Mouse (Mus musculus) C2C12 (cell line): ENCODE data around the gene Hsd3b7. TPM values are rescaled to one million over a fixed set of nuclear protein-coding genes. Genes with fewer than 3 reads are reported as not detected.

Source experiments
- H3K27me3 ChIP-seq: one replicate; pipeline ENCODE4 v1.6.1; 2011; ENCODE audit not compliant: control insufficient read depth, insufficient read depth, insufficient read length
- H3K36me3 ChIP-seq: one replicate; pipeline ENCODE4 v1.6.1; 2011; ENCODE audit not compliant: control insufficient read depth, insufficient read depth
- H3K4me3 ChIP-seq: one replicate; pipeline ENCODE4 v1.5.1; 2011; ENCODE audit warnings: mild to moderate bottlenecking, control low read depth; ENCODE audit not compliant: poor library complexity, insufficient read depth, severe bottlenecking
- H3K79me2 ChIP-seq: one replicate; pipeline ENCODE4 v1.6.1; 2011; ENCODE audit not compliant: control insufficient read depth, insufficient read depth
- H3K79me3 ChIP-seq: one replicate; pipeline ENCODE4 v1.6.1; 2011; ENCODE audit warnings: low read depth, control low read depth
- H3ac ChIP-seq: one replicate; pipeline ENCODE3; 2011; ENCODE audit warnings: low read depth; ENCODE audit not compliant: control insufficient read depth, insufficient read length
- CEBPB ChIP-seq: IDR thresholded peaks from one replicate; pipeline ENCODE4 v1.6.1; 2011; ENCODE audit warnings: low read depth, mild to moderate bottlenecking, control low read depth, moderate library complexity
- CTCF ChIP-seq: IDR thresholded peaks from one replicate; pipeline ENCODE4 v1.5.1; 2011; ENCODE audit not compliant: control insufficient read depth, insufficient read depth, insufficient read length
- FOSL1 ChIP-seq: IDR thresholded peaks from one replicate; pipeline ENCODE4 v1.8.0; 2011; ENCODE audit warnings: mild to moderate bottlenecking, low read length; ENCODE audit not compliant: poor library complexity, insufficient read depth, severe bottlenecking
- MAX ChIP-seq: IDR thresholded peaks from one replicate; pipeline ENCODE4 v1.6.1; 2011; ENCODE audit warnings: mild to moderate bottlenecking, control low read depth
- MYOD1 ChIP-seq: IDR thresholded peaks from one replicate; pipeline ENCODE4 v1.6.1; 2011; ENCODE audit warnings: low read depth; ENCODE audit not compliant: control insufficient read depth, insufficient read length
- MYOG ChIP-seq: IDR thresholded peaks from one replicate; pipeline ENCODE4 v1.6.1; 2011; ENCODE audit not compliant: control insufficient read depth, insufficient read length; ENCODE audit errors: extremely low read depth
- USF1 ChIP-seq: IDR thresholded peaks from one replicate; pipeline ENCODE4 v1.6.1; 2011; ENCODE audit warnings: low read depth, mild to moderate bottlenecking, control low read depth, moderate library complexity
- polyA plus RNA-seq: library from polyadenylated mRNA; unstranded; fragments of >200 nt; fragmentation: generic; extraction: Trizol; gene quantifications from one replicate; pipeline ENCODE4 v1.2.1, GENCODE M21; 2012; ENCODE audit warnings: missing spikeins

Hsd3b7 gene
- polyA plus RNA-seq, 1 experiment: 8.3 TPM

DNA sequence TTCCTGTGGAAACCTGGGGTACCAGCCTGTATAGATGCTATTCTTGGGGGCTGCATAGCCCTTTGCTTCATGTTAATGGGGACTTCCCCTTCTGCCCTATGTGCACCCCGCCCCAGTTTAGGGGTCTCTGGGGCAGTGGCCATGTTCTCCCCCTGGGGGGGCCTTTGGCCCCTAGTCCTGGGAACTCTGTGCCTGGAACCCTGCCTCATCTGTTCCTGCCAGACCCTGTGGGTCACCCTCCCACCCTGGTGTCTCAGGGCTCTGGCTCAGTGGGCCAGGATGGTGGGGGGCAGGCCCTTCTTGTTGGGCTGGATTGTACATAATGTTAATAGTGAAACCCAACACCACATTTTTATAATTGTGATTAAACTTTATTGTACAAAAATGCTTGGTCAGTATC is 666 bp upstream of the Hsd3b7 start:
- no peak overlapping the region for H3K4me3 ChIP-seq
- peaks cover 44% of the 10 kb centered on the region for H3K36me3 ChIP-seq
- no peak overlapping the region for H3ac ChIP-seq
- H3K79me2 ChIP-seq: no peaks in the 10 kb centered on the region
- TF ChIP-seq FOSL1: no peak
- no peak for TF ChIP-seq USF1
- no peak for TF ChIP-seq MYOD1
- no peak for TF ChIP-seq MYOG
- no peak for TF ChIP-seq CTCF
- no peaks in the 10 kb centered on the region for H3K27me3 ChIP-seq
- H3K79me3 ChIP-seq: no peaks in the 10 kb centered on the region

DNA sequence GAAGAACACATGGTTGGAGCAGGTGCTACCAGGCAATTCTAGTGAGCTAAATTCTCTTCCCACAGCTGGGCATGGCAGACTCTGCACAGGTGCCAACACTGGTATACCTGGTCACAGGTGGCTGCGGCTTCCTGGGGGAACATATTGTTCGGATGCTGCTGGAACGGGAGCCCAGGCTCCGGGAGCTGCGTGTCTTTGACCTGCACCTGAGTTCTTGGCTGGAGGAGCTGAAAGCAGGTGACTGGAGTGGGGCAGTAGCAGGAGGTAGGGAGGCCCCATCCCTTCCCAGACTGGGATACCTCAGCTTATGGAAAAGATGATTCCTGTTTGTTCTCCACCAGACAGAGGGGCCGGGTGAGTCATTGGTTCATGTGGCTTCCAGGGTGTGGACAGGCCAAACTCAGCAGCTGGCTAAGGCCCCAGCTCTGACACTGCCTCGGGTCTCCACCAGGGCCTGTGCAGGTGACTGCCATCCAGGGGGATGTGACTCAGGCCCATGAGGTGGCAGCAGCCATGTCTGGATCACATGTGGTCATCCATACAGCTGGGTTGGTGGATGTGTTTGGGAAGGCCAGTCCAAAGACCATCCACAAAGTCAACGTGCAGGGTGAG is 712 bp downstream of the Hsd3b7 start:
- Histone ChIP-seq H3ac (no peak overlapping the region), H3K4me3 (no peak overlapping the region), H3K79me3 (no peaks in the 10 kb centered on the region), H3K27me3 (no peaks in the 10 kb centered on the region), H3K79me2 (no peaks in the 10 kb centered on the region), H3K36me3 (peaks cover 33% of the 10 kb centered on the region)
- no peak for TF ChIP-seq MAX
- peak; percentile 25 for TF ChIP-seq MYOD1

DNA sequence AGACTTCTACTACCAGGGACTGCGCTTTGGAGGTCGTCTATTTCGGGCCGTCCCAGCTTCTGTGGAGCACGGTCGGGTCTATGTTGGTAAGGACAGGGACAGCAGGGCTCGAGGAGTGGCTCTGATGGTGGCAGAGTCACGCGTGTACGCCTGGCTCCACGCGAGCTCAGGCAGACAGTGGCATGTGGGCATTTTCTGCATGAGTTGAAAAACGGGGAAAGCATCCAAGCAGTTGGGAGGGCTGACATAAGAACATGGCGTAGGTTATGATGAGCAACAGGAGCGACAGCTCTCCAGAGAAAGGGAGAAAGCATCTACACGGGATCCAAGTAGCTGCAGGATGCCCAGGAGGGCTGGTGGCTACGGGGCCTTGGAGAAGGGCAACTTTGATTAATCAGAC is 1.9 kb downstream of the Hsd3b7 start:
- Histone ChIP-seq H3K36me3 (peaks cover 23% of the 10 kb centered on the region), H3K79me2 (no peaks in the 10 kb centered on the region)

DNA sequence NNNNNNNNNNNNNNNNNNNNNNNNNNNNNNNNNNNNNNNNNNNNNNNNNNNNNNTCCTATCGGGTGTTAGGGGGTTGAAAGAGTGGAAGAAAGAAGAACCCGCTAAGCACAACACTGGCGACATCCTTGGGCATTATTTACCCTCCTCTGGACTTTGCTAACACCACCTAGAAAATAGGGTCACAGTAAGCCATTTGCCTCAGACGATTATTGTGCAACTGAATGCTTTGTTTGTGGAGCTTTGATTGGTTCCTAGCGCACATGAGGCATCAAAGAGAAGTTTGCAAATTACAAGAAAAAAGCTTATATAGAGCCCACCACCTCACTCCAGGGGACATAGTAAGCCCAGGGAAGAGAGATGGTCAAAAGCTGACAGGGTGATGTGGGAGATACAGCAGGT is 8.4 kb downstream of the Hsd3b7 start:
- Histone ChIP-seq H3K36me3 (no peaks in the 10 kb centered on the region), H3K27me3 (peaks cover 4% of the 10 kb centered on the region)
- no peak for TF ChIP-seq CEBPB
- no peak for TF ChIP-seq MYOG
- no peak for TF ChIP-seq MYOD1
- no peak for TF ChIP-seq MAX
- no peak for TF ChIP-seq CTCF
- no peak for TF ChIP-seq USF1
- TF ChIP-seq FOSL1: no peak

More for the DNA sequence above, 1.9 kb downstream of the Hsd3b7 start:
- TF ChIP-seq USF1 (no peak), MAX (no peak), CTCF (no peak), MYOG (no peak), MYOD1 (no peak), FOSL1 (no peak), CEBPB (no peak)
- Histone ChIP-seq H3ac (no peak overlapping the region), H3K79me3 (no peaks in the 10 kb centered on the region), H3K27me3 (no peaks in the 10 kb centered on the region), H3K4me3 (no peak overlapping the region)

DNA sequence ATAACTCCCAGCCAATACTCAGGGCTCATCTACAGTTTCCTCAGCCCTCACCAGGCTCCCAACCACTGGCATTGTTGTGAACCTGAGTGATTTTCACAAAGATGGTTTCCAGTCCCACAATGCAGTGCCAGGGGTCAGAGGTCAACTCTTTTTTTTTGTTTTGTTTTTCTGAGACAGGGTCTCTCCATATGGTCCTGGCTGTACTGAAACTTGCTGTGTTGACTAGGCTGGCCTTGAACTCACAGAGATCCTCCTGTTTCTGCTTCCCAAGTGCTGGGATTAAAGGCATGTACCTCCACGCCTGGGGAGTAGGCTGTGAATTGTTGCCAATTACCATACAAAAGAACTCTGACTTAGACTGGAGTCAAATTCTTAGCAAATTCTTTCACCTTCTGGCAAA is 9.4 kb downstream of the Hsd3b7 start:
- Histone ChIP-seq H3K79me2 (no peaks in the 10 kb centered on the region), H3K4me3 (no peak overlapping the region), H3ac (no peak overlapping the region), H3K36me3 (no peaks in the 10 kb centered on the region), H3K79me3 (no peaks in the 10 kb centered on the region), H3K27me3 (peaks cover 4% of the 10 kb centered on the region)
- no peak for TF ChIP-seq MYOD1
- no peak for TF ChIP-seq USF1
- no peak for TF ChIP-seq MYOG
- no peak for TF ChIP-seq MAX
- TF ChIP-seq CTCF: no peak
- no peak for TF ChIP-seq FOSL1
- no peak for TF ChIP-seq CEBPB

More for the DNA sequence above, 8.4 kb downstream of the Hsd3b7 start:
- no peaks in the 10 kb centered on the region for H3K79me3 ChIP-seq
- no peaks in the 10 kb centered on the region for H3K79me2 ChIP-seq
- no peak overlapping the region for H3K4me3 ChIP-seq
- no peak overlapping the region for H3ac ChIP-seq

DNA sequence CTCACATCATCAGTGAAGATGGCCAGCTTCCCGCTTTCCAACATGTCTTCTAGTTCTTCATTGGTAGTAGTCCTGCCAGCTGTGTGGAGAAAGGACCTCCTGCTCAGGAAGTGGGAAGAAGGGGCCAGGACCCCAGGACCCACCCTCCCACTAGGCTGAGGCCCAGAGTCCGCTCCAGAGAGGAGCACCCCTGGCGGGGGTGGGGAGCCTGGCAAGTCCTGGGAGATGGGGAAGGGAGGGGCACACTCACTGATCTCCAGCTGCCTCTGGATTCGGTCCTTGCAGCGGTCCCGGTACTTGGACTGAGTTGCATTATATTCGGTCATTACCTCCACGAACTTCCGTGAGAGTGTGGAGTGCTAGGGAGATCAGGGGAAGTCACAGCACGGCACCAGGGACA is 10.2 kb downstream of the Hsd3b7 start:
- Histone ChIP-seq H3K79me2 (no peaks in the 10 kb centered on the region), H3K79me3 (no peaks in the 10 kb centered on the region), H3K27me3 (peaks cover 4% of the 10 kb centered on the region), H3K36me3 (no peaks in the 10 kb centered on the region), H3K4me3 (no peak overlapping the region), H3ac (no peak overlapping the region)
- TF ChIP-seq CEBPB: no peak
- TF ChIP-seq MYOD1: no peak
- TF ChIP-seq FOSL1: no peak
- no peak for TF ChIP-seq MYOG
- no peak for TF ChIP-seq CTCF
- no peak for TF ChIP-seq USF1
- no peak for TF ChIP-seq MAX
